Mouse (Mus musculus) hindbrain, embryonic 15.5 days (tissue): ENCODE measurements at regions not wholly inside any gene's neighbourhood (a gene's known extent, or its start where the extent isn't known, plus 50 kb on each side); places are given as distances from the start of the nearest gene placed in this dataset.

Source experiments
- ATAC-seq: fragments of 200-750 bp; cut with Nextera tagmentation; 2 replicates; pipeline ENCODE4 v1.8.0; 2017; ENCODE audit warnings: low read depth, moderate number of reproducible peaks, moderate TSS enrichment; ENCODE audit not compliant: low FRiP score
- H3K27ac ChIP-seq: fragments of 300-500 bp; sonication (generic); replicated peaks from 2 replicates; pipeline ENCODE4 v1.5.1; 2015; ENCODE audit warnings: mild to moderate bottlenecking, inconsistent platforms
- H3K27me3 ChIP-seq: fragments of 300-500 bp; sonication (generic); 2 replicates; pipeline ENCODE4 v1.6.1; 2015; ENCODE audit warnings: control low read depth, inconsistent platforms
- H3K36me3 ChIP-seq: fragments of 300-500 bp; sonication (generic); 2 replicates; pipeline ENCODE4 v1.6.1; 2015; ENCODE audit warnings: control low read depth, inconsistent platforms
- H3K4me1 ChIP-seq: fragments of 300-500 bp; sonication (generic); replicated peaks from 2 replicates; pipeline ENCODE4 v1.6.1; 2015; ENCODE audit warnings: control low read depth, inconsistent platforms
- H3K4me2 ChIP-seq: fragments of 300-500 bp; sonication (generic); 2 replicates; pipeline ENCODE4 v1.6.1; 2015; ENCODE audit warnings: moderate library complexity, mild to moderate bottlenecking, inconsistent platforms
- H3K4me3 ChIP-seq: fragments of 300-500 bp; sonication (generic); 2 replicates; pipeline ENCODE4 v1.5.1; 2015; ENCODE audit warnings: mild to moderate bottlenecking, inconsistent platforms
- H3K9ac ChIP-seq: fragments of 300-500 bp; sonication (generic); 2 replicates; pipeline ENCODE4 v1.6.1; 2015; ENCODE audit warnings: inconsistent platforms
- H3K9me3 ChIP-seq: fragments of 300-500 bp; sonication (generic); 2 replicates; pipeline ENCODE4 v1.6.1; 2016; ENCODE audit warnings: control low read depth, inconsistent platforms
- WGBS: fragments of 180-500 bp; shearing (Covaris S2); methylation state at CpG from one replicate; pipeline ENCODE4 v1.1.7; 2015; 5-methylcytosine and 5-hydroxymethylcytosine counted together

- Histone ChIP-seq H3K4me2 (no peak overlapping the region), H3K27me3 (no peaks in the 10 kb centered on the region), H3K36me3 (no peaks in the 10 kb centered on the region), H3K9ac (no peak overlapping the region), H3K4me1 (peaks cover 11% of the 10 kb centered on the region; the same call in 1 of the 2 replicates), H3K4me3 (no peak overlapping the region), H3K27ac (no peak overlapping the region), H3K9me3 (no peaks in the 10 kb centered on the region)
- no peak for ATAC-seq
- WGBS: 89% methylated on average over 7 of the region's 7 CpGs
Observed at GRCm38 (mm10) chr9:120755486-120755885, 173.5 kb upstream of the Ctnnb1 start.

DNA sequence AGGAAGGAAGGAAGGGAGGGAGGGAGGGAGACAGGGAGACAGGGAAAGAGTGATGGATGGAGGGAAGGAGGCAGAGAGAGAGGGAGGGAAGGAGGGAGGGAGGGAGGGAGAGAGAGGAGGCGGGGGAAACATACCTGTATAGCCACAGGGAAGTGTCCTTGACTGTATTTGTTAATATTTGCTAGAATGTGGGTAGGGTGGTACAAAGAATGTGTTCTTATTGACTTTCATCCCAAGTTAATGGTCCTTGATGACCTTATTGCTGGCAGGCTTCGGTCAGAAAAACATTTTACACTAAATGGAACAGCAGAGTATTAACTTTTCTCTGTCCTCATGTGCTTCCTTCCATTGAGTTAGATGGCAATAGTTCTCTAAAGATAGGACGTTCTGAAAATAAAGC is 171.0 kb upstream of the Ctnnb1 start:
- Histone ChIP-seq H3K9ac (no peak overlapping the region), H3K27me3 (no peaks in the 10 kb centered on the region), H3K9me3 (no peaks in the 10 kb centered on the region), H3K4me2 (no peak overlapping the region), H3K4me1 (0 out of 2 replicates have a peak, but pooled peaks cover 4% of the 10 kb centered on the region), H3K27ac (no peak overlapping the region), H3K36me3 (no peaks in the 10 kb centered on the region), H3K4me3 (no peak overlapping the region)
- WGBS: 92% methylated on average over 3 of the region's 3 CpGs
- no peak for ATAC-seq

DNA sequence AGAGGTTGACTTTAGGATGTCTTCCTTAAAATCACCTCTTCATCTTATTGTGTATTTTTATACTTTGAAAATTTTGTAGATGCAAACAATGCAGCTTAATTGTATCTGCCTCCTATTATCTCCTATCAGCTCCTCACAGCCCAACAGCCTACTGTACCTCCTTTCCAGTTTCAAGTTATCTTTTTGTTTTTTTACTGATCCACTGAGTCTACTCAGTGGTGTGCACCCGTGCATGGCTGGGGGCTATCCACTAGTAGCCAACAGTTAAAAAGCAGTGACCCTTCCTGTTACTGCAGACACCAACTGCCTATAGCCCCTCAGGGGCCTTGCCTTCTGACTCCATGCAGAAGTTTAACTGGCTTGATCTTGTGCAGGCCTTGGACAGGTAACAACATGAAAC is 170.4 kb upstream of the Ctnnb1 start:
- Histone ChIP-seq H3K9me3 (no peaks in the 10 kb centered on the region), H3K4me2 (no peak overlapping the region), H3K9ac (no peak overlapping the region), H3K27ac (no peak overlapping the region), H3K4me1 (0 out of 2 replicates have a peak, but pooled peaks cover 4% of the 10 kb centered on the region), H3K27me3 (no peaks in the 10 kb centered on the region), H3K36me3 (no peaks in the 10 kb centered on the region), H3K4me3 (no peak overlapping the region)
- WGBS: 90% methylated on average over 1 of the region's 1 CpGs
- no peak for ATAC-seq

DNA sequence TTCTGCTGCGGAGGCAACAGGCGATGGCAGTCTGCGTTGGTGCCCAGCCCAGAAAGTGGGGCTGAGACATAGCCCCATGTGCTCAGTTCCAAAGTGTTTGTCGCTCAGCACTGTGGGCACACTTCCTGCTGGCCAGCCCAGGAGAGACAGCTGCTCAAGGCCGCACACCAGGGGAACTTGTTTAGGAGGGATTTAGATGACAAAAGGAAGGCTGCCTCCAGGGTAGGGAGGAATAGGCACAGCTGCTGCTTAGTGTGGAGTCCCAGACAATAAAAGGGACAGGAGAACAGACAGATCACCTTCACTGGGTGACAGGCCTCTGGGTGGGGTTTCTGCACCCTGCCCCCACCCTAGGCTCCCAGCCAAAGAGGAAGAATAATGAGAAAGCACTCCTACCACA is 169.2 kb upstream of the Ctnnb1 start:
- Histone ChIP-seq H3K4me3 (no peak overlapping the region), H3K9me3 (no peaks in the 10 kb centered on the region), H3K4me2 (no peak overlapping the region), H3K27ac (no peak overlapping the region), H3K4me1 (0 out of 2 replicates have a peak, but pooled peaks cover 8% of the 10 kb centered on the region), H3K9ac (no peak overlapping the region), H3K27me3 (no peaks in the 10 kb centered on the region), H3K36me3 (no peaks in the 10 kb centered on the region)
- ATAC-seq: peak; percentile 79
- WGBS: 19% methylated on average over 5 of the region's 5 CpGs

DNA sequence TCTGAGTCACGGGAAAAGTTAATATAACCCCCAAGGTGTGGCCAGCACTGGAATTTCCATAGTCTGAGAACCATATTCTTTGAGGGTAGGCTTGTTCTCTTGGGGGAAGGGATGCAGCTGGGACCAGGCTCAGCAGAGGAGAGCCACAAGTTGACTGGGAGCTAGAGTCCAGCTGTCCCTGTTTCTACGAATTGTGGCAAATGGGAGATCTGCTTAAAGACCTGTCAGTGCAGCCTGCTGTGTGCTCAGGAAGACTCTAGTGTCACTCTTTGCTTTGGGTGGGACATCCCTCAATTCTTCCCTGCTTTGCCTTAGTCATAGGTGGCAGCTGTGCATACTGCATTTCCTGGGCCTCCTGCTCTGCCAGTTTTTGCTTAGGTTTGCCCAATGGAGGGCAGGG is 165.2 kb upstream of the Ctnnb1 start:
- H3K4me3 ChIP-seq: no peak overlapping the region
- H3K9ac ChIP-seq: no peak overlapping the region
- no peaks in the 10 kb centered on the region for H3K27me3 ChIP-seq
- H3K4me1 ChIP-seq: 0 out of 2 replicates have a peak, but pooled peaks cover 9% of the 10 kb centered on the region
- 77% methylated on average over 2 of the region's 2 CpGs for WGBS
- H3K4me2 ChIP-seq: no peak overlapping the region
- H3K9me3 ChIP-seq: no peaks in the 10 kb centered on the region
- no peaks in the 10 kb centered on the region for H3K36me3 ChIP-seq
- ATAC-seq: no peak
- H3K27ac ChIP-seq: no peak overlapping the region

GRCm38 (mm10) chr9:120764663-120765062 is 164.4 kb upstream of the Ctnnb1 start:
- H3K27me3 ChIP-seq: no peaks in the 10 kb centered on the region
- no peak for ATAC-seq
- H3K4me1 ChIP-seq: 0 out of 2 replicates have a peak, but pooled peaks cover 9% of the 10 kb centered on the region
- H3K36me3 ChIP-seq: no peaks in the 10 kb centered on the region
- no peak overlapping the region for H3K9ac ChIP-seq
- H3K27ac ChIP-seq: no peak overlapping the region
- no peak overlapping the region for H3K4me3 ChIP-seq
- no peaks in the 10 kb centered on the region for H3K9me3 ChIP-seq
- 63% methylated on average over 9 of the region's 9 CpGs for WGBS
- no peak overlapping the region for H3K4me2 ChIP-seq

DNA sequence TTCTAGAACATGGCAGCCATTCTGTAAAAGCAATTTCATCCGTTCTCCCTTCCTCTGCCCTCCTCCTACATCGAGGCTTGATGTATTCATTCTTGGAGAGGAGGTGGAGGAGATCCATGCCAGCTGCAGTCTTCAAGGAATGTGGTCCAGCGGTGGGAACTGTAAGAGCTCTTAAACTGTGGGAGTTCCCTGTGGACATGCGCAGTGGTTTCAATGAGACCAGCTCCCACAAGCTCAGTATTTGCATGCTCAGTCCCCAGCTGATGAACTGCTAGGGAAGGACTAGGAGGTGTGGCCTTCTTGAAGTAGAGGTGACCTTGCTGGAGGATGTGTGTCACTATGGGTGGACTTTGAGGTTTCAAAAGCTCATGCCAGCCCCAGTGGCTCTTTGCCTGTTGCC is 163.7 kb upstream of the Ctnnb1 start:
- Histone ChIP-seq H3K27ac (no peak overlapping the region), H3K4me3 (no peak overlapping the region), H3K9ac (no peak overlapping the region), H3K4me2 (no peak overlapping the region), H3K9me3 (no peaks in the 10 kb centered on the region), H3K27me3 (no peaks in the 10 kb centered on the region), H3K36me3 (no peaks in the 10 kb centered on the region), H3K4me1 (0 out of 2 replicates have a peak, but pooled peaks cover 5% of the 10 kb centered on the region)
- no peak for ATAC-seq
- WGBS: 93% methylated on average over 4 of the region's 4 CpGs

DNA sequence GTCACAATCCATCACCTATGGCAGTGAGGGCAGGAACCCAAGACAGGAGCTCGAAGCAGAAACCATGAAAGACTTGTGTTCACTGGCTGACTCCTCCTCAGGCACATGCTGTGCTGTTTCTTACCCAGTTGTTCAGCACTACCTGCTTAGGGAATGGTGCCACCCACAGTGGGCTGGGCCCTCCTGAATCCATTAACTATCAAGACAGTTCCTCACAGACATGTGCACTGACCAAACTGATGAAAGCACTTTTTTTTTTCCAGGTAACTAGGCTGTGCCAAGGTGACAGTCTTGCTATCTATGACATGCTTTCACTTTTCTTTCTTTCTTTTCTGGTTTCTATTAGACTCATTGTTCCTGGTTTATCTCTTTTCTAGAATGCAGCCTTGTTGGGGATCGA is 162.1 kb upstream of the Ctnnb1 start:
- H3K9ac ChIP-seq: no peak overlapping the region
- WGBS: 80% methylated on average over 2 of the region's 2 CpGs
- H3K27ac ChIP-seq: no peak overlapping the region
- H3K27me3 ChIP-seq: no peaks in the 10 kb centered on the region
- no peak overlapping the region for H3K4me2 ChIP-seq
- H3K36me3 ChIP-seq: no peaks in the 10 kb centered on the region
- no peak for ATAC-seq
- H3K4me1 ChIP-seq: 0 out of 2 replicates have a peak, but pooled peaks cover 5% of the 10 kb centered on the region
- no peaks in the 10 kb centered on the region for H3K9me3 ChIP-seq
- H3K4me3 ChIP-seq: no peak overlapping the region

DNA sequence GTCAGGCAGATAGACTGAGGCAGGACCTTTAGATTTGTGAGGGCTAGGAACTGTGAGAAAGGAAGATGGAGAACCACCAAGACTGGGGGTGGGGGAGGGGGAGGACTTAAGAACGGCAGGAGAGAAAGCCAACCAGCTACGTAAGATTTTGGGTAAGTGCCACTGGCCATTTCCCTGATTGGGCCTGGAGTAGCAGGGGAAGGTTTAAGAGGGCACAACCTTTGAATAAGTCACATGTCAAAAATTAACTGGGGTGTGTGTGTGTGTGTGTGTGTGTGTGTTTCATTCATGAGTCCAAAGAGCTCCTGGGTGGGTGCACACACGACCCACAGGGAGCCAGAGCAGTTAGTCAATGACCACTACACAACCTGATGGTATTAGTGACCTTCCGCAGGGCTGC is 161.6 kb upstream of the Ctnnb1 start:
- Histone ChIP-seq H3K27ac (no peak overlapping the region), H3K4me2 (no peak overlapping the region), H3K36me3 (no peaks in the 10 kb centered on the region), H3K4me3 (no peak overlapping the region), H3K27me3 (no peaks in the 10 kb centered on the region), H3K9me3 (no peaks in the 10 kb centered on the region), H3K9ac (no peak overlapping the region), H3K4me1 (0 out of 2 replicates have a peak, but pooled peaks cover 5% of the 10 kb centered on the region)
- no peak for ATAC-seq
- 88% methylated on average over 4 of the region's 4 CpGs for WGBS

GRCm38 (mm10) chr9:120769056-120769455 is 160.0 kb upstream of the Ctnnb1 start:
- H3K27ac ChIP-seq: no peak overlapping the region
- H3K4me3 ChIP-seq: no peak overlapping the region
- no peaks in the 10 kb centered on the region for H3K36me3 ChIP-seq
- H3K9me3 ChIP-seq: no peaks in the 10 kb centered on the region
- 89% methylated on average over 8 of the region's 8 CpGs for WGBS
- no peak for ATAC-seq
- 0 out of 2 replicates have a peak, but pooled peaks cover 5% of the 10 kb centered on the region for H3K4me1 ChIP-seq
- no peak overlapping the region for H3K4me2 ChIP-seq
- no peaks in the 10 kb centered on the region for H3K27me3 ChIP-seq
- H3K9ac ChIP-seq: no peak overlapping the region

- 0 out of 2 replicates have a peak, but pooled peaks cover 2% of the 10 kb centered on the region for H3K4me1 ChIP-seq
- ATAC-seq: no peak
- H3K9me3 ChIP-seq: no peaks in the 10 kb centered on the region
- no peak overlapping the region for H3K27ac ChIP-seq
- H3K4me2 ChIP-seq: no peak overlapping the region
- H3K4me3 ChIP-seq: no peak overlapping the region
- WGBS: 43% methylated on average over 7 of the region's 7 CpGs
- no peaks in the 10 kb centered on the region for H3K36me3 ChIP-seq
- no peak overlapping the region for H3K9ac ChIP-seq
- H3K27me3 ChIP-seq: no peaks in the 10 kb centered on the region
Observed at GRCm38 (mm10) chr9:120769679-120770078, 159.3 kb upstream of the Ctnnb1 start.

- no peaks in the 10 kb centered on the region for H3K9me3 ChIP-seq
- 55% methylated on average over 1 of the region's 1 CpGs for WGBS
- no peak overlapping the region for H3K27ac ChIP-seq
- no peak overlapping the region for H3K4me3 ChIP-seq
- no peak overlapping the region for H3K9ac ChIP-seq
- no peaks in the 10 kb centered on the region for H3K4me1 ChIP-seq
- H3K4me2 ChIP-seq: no peak overlapping the region
- H3K27me3 ChIP-seq: no peaks in the 10 kb centered on the region
- no peaks in the 10 kb centered on the region for H3K36me3 ChIP-seq
- no peak for ATAC-seq
Observed at GRCm38 (mm10) chr9:120770886-120771285, 158.1 kb upstream of the Ctnnb1 start.

DNA sequence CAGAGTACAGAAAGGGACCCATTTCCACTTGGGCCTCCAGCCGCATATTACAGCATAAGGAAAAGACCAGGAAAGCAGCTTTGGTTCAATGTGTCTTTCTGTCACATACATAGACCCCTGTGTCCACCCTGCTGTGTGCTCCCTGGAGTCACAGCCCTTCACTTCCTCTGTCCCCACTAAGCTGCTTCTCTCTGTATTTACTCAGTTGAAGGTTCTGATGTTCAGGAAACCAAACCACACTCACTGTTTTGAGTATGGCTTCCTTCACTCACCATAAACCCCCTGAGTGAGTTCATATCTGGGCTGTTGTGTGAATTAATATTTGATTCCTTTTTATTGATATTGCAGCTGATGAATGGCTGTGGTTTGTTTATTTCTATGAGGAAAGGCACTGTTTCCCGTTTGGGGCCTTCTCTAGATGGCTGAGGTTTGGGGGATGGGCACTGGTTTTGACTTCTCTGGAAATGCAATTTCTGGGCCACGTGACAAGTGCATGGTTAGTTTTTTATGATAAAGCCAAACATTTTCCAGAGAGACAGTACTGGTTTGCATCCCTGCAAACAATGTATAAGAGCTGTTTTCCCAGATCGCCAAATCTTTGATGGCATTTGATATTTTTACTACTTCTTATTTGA is 157.0 kb upstream of the Ctnnb1 start:
- Histone ChIP-seq H3K4me1 (no peaks in the 10 kb centered on the region), H3K27me3 (no peaks in the 10 kb centered on the region), H3K9ac (no peak overlapping the region), H3K27ac (no peak overlapping the region), H3K4me2 (no peak overlapping the region), H3K9me3 (no peaks in the 10 kb centered on the region), H3K4me3 (no peak overlapping the region), H3K36me3 (no peaks in the 10 kb centered on the region)
- ATAC-seq: no peak
- 59% methylated on average over 4 of the region's 4 CpGs for WGBS
